Mouse (Mus musculus) midbrain, postnatal 0 days (tissue): ENCODE data around the gene Birc2. TPM values are rescaled to one million over a fixed set of nuclear protein-coding genes. Genes with fewer than 3 reads are reported as not detected.

Source experiments
- ATAC-seq: fragments of 200-750 bp; cut with Nextera tagmentation; 2 replicates; pipeline ENCODE4 v1.8.0; 2017; ENCODE audit warnings: moderate number of reproducible peaks, mild to moderate bottlenecking, moderate TSS enrichment, moderate library complexity; ENCODE audit not compliant: low FRiP score
- DNase-seq: peaks from one replicate; pipeline ENCODE4 v3.0.0-alpha.2; 2015; ENCODE audit warnings: low spot score
- H3K27ac ChIP-seq: fragments of 300-500 bp; sonication (generic); 2 replicates; pipeline ENCODE4 v1.5.1; 2014; ENCODE audit warnings: low read depth, mild to moderate bottlenecking, low read length, mixed read lengths
- H3K27me3 ChIP-seq: fragments of 300-500 bp; sonication (generic); 2 replicates; pipeline ENCODE4 v1.6.1; 2014; ENCODE audit warnings: low read length, control low read depth, mixed read lengths; ENCODE audit not compliant: insufficient read depth
- H3K36me3 ChIP-seq: fragments of 300-500 bp; sonication (generic); 2 replicates; pipeline ENCODE4 v1.6.1; 2014; ENCODE audit warnings: low read length, control low read depth, mixed read lengths; ENCODE audit not compliant: insufficient read depth
- H3K4me1 ChIP-seq: fragments of 300-500 bp; sonication (generic); 2 replicates; pipeline ENCODE4 v1.6.1; 2014; ENCODE audit warnings: mild to moderate bottlenecking, control low read depth, antibody characterized with exemption, low read length, mixed read lengths; ENCODE audit not compliant: insufficient read depth
- H3K4me2 ChIP-seq: fragments of 300-500 bp; sonication (generic); 2 replicates; pipeline ENCODE4 v1.6.1; 2014; ENCODE audit warnings: low read depth, mild to moderate bottlenecking, low read length, mixed read lengths; ENCODE audit not compliant: poor library complexity, severe bottlenecking
- H3K4me3 ChIP-seq: fragments of 300-500 bp; sonication (generic); 2 replicates; pipeline ENCODE4 v1.5.1; 2014; ENCODE audit warnings: low read depth, mild to moderate bottlenecking, low read length, moderate library complexity
- H3K9ac ChIP-seq: fragments of 300-500 bp; sonication (generic); replicated peaks from 2 replicates; pipeline ENCODE4 v1.6.1; 2014; ENCODE audit warnings: mild to moderate bottlenecking, low read length, moderate library complexity, mixed read lengths; ENCODE audit not compliant: poor library complexity, severe bottlenecking
- H3K9me3 ChIP-seq: fragments of 300-500 bp; sonication (generic); 2 replicates; pipeline ENCODE4 v1.6.1; 2016; ENCODE audit warnings: low read length, control low read depth
- CTCF ChIP-seq: IDR thresholded peaks from 2 replicates; pipeline ENCODE4 v1.5.1; 2016; ENCODE audit warnings: antibody characterized with exemption, mild to moderate bottlenecking
- WGBS: fragments of 180-500 bp; shearing (Covaris S2); extraction: QIAGEN DNeasy Blood & Tissue Kit; methylation state at CpG from one replicate; pipeline ENCODE4 v1.1.7; 2014; 5-methylcytosine and 5-hydroxymethylcytosine counted together
- polyA plus RNA-seq: library from polyadenylated mRNA; unstranded; fragments of >200 nt; fragmentation: Nextera tagmentation; extraction: Ambion mirVana; gene quantifications from 2 replicates; pipeline ENCODE4 v1.2.1, GENCODE M21; 2015
- total RNA-seq: library from RNA; depleted of rRNA; stranded (reverse); fragments of >200 nt; gene quantifications from 2 replicates; pipeline ENCODE4 v1.2.3, GENCODE M21; 2014

The Birc2 gene
- total and polyA plus RNA-seq, 2 experiments from 2014 or later = 28.0 to 37.7 TPM

DNA sequence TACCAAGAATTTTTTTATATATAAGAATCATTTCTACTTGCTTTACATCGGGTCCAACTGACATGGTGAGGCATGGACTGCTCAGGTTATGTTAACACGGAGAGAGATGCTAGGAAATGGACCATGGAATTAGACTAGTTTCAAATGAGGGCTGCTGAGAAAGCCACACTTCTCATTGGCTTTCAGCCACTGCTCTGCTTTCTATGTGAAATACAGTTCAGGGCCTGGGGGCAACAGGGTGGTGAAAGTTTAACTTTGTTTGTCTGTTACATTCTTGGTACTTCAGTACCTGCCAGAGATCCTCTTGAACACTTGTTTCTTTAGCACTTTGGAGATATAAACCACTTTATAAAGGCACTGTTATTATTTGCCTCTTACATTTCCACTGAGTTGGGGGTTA is 43.3 kb downstream of the Birc2 start:
- H3K36me3 ChIP-seq = no peaks in the 10 kb centered on the region
- no peak overlapping the region for H3K27ac ChIP-seq
- no peak for DNase-seq
- no peak for ATAC-seq
- no peaks in the 10 kb centered on the region for H3K27me3 ChIP-seq
- no peak overlapping the region for H3K9ac ChIP-seq
- H3K4me2 ChIP-seq = no peak overlapping the region
- H3K4me3 ChIP-seq = no peak overlapping the region
- no peak for TF ChIP-seq CTCF
- H3K4me1 ChIP-seq = no peaks in the 10 kb centered on the region
- H3K9me3 ChIP-seq = no peaks in the 10 kb centered on the region
- WGBS = 93% methylated on average over 2 of the region's 2 CpGs

DNA sequence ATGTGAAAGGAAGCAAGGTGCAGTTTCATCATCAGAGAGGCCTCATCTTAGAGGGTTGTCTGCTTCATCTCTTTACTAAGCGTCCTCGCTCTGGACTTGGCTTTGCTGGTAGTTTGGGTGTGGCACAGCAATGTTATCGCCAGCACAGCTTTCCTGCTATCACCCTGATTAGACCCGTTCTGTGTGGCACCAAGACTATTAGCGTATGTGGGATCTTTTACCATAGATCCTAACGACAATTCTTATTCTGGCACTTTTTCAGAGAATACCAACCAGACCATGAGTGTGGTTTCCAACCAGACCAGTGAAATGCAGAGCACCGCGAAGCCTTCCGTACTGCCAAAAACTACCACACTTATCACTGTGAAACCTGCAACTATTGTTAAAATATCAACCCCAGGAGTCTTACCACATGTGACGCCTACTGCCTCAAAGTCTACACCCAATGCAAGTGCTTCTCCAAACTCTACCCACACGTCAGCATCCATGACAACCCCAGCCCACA is 46.2 kb downstream of the Birc2 start:
- 95% methylated on average over 11 of the region's 11 CpGs for WGBS
- no peak overlapping the region for H3K9ac ChIP-seq
- no peak for DNase-seq

DNA sequence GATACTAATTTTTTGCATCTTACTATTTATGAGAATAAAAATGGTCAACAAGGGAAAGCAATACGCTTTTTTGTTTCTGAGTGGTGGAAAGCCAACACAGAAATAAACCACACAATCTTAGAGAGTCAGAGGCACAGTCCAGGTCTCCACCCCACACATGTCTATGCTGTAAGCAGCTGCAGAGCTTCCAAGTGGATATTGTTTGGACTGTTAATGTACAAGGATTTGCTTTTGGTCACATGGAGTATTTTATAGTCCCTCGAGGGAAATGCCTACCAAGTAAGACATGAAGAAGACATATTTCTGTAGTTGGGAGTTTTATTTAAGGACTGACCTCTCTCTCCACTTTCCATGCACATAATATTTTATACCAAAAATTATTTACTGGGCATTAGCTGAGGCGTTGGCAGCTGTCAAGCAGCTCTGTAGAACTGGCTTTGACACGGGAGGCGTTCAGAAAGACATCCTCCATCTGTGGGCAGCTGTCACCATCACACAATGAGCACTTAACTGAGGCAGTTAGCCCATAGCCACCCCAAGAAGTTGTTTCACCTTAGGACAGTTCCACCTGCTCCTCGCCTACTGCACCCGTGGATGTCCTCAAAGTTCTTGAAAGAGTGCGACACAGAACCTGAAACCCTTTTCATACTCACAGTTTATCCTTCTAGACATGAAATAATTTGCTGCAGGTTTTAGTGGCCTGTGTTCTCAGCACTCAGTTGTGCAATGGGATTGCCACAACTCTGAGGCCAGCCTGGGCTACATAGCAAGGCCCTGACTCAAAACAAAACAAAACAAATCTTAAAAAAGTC is 46.9 kb downstream of the Birc2 start:
- 91% methylated on average over 8 of the region's 8 CpGs for WGBS
- ATAC-seq = no peak
- no peak for TF ChIP-seq CTCF

More for the DNA sequence above, 46.2 kb downstream of the Birc2 start:
- Histone ChIP-seq H3K36me3 (no peaks in the 10 kb centered on the region), H3K27ac (no peak overlapping the region), H3K27me3 (no peaks in the 10 kb centered on the region), H3K4me3 (no peak overlapping the region), H3K9me3 (no peaks in the 10 kb centered on the region), H3K4me2 (no peak overlapping the region), H3K4me1 (no peaks in the 10 kb centered on the region)
- no peak for ATAC-seq
- no peak for TF ChIP-seq CTCF

DNA sequence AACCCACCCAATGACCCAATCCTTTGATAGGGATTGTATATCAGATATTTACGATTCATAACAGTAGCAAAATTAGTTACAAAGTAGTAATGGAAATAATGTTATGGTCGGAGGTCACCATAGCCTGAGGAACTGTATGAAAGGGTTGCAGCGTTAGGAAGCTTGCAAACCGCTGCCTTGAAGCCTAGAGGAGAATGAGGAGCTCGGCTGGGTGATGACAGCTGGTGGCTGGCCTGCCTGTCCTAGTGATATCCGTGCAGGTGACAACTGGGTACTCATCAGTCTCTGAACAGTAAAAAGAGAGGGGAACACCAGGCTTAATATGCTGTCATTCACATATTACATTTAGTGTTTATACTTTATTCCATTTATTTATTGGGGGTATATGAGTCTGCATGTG is 48.5 kb downstream of the Birc2 start:
- WGBS = 89% methylated on average over 6 of the region's 6 CpGs
- no peaks in the 10 kb centered on the region for H3K27me3 ChIP-seq
- H3K27ac ChIP-seq = no peak overlapping the region
- H3K9ac ChIP-seq = no peak overlapping the region
- DNase-seq = no peak
- H3K36me3 ChIP-seq = no peaks in the 10 kb centered on the region
- H3K4me2 ChIP-seq = no peak overlapping the region
- no peak for ATAC-seq
- no peak for TF ChIP-seq CTCF
- H3K4me3 ChIP-seq = no peak overlapping the region
- no peaks in the 10 kb centered on the region for H3K4me1 ChIP-seq
- no peaks in the 10 kb centered on the region for H3K9me3 ChIP-seq

More for the DNA sequence above, 46.9 kb downstream of the Birc2 start:
- H3K27me3 ChIP-seq = no peaks in the 10 kb centered on the region
- H3K4me2 ChIP-seq = no peak overlapping the region
- DNase-seq = no peak
- no peak overlapping the region for H3K27ac ChIP-seq
- H3K9me3 ChIP-seq = no peaks in the 10 kb centered on the region
- H3K4me3 ChIP-seq = no peak overlapping the region
- H3K36me3 ChIP-seq = no peaks in the 10 kb centered on the region
- no peak overlapping the region for H3K9ac ChIP-seq
- no peaks in the 10 kb centered on the region for H3K4me1 ChIP-seq

DNA sequence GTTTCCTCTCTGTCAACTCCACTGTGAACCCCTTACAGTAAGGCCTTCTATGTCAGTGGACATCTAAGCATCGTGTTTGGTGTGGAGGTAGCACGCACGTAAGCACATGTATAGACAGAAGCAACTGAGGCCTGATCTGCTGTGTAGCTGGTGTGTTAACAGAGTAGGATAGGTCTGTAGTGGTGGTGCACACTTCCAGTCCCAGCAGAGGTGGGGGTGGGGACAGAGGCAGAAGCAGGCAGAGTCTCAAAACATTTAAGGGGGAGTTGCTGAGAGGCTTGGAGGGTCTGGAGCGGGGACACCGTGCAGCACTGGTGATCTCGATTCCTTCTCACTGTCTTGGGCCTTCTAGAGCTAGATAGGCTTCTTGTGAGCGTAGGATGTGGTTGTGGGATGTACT is 50.8 kb downstream of the Birc2 start:
- 87% methylated on average over 7 of the region's 7 CpGs for WGBS
- Histone ChIP-seq H3K36me3 (no peaks in the 10 kb centered on the region), H3K4me3 (no peak overlapping the region), H3K4me2 (no peak overlapping the region), H3K27me3 (no peaks in the 10 kb centered on the region), H3K4me1 (no peaks in the 10 kb centered on the region), H3K9ac (no peak overlapping the region), H3K27ac (no peak overlapping the region), H3K9me3 (no peaks in the 10 kb centered on the region)
- no peak for TF ChIP-seq CTCF
- DNase-seq = no peak
- ATAC-seq = no peak

DNA sequence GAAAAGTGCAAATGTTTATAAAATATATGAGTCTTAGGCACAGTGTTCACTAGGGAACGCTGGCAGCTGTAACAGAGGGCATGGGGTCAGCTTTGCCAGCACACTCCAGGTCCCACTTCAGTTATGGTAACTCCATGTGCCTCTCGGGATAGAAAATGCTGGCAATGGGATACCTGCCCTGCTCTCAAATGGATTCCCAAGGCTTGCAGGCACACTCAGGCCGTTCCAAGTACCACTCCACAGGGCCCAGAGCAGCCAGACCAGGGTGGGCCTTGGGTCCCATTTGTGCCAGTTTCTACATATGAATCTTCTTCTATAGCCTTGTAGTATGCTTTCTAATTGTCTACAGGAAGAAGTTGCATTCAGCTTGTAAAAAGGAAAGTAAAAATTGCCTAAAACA is 51.5 kb downstream of the Birc2 start:
- no peaks in the 10 kb centered on the region for H3K4me1 ChIP-seq
- H3K27me3 ChIP-seq = no peaks in the 10 kb centered on the region
- ATAC-seq = no peak
- H3K36me3 ChIP-seq = no peaks in the 10 kb centered on the region
- H3K4me2 ChIP-seq = no peak overlapping the region
- H3K4me3 ChIP-seq = no peak overlapping the region
- WGBS = 91% methylated on average over 3 of the region's 3 CpGs
- no peak for TF ChIP-seq CTCF
- no peak overlapping the region for H3K27ac ChIP-seq
- DNase-seq = no peak
- no peak overlapping the region for H3K9ac ChIP-seq
- no peaks in the 10 kb centered on the region for H3K9me3 ChIP-seq
